Mouse (Mus musculus): ENCODE measurements around the gene Slc35f3. TPM values are rescaled to one million over a fixed set of nuclear protein-coding genes. Genes with fewer than 3 reads are reported as not detected.

Slc35f3 gene
- polyA plus RNA-seq, 1 experiment: not detected

GRCm38 (mm10) chr8:126429635-126430034 lies 131.3 kb downstream of the Slc35f3 start:
- Histone ChIP-seq H3K36me3 (ENCODE audit: control insufficient read depth, insufficient read depth) (peaks cover 45% of the 10 kb centered on the region), H3K27me3 (ENCODE audit: control insufficient read depth, insufficient read depth, insufficient read length) (no peaks in the 10 kb centered on the region)

GRCm38 (mm10) chr8:126433827-126434226 lies 135.5 kb downstream of the Slc35f3 start:
- H3K79me3 ChIP-seq (ENCODE audit: low read depth): no peaks in the 10 kb centered on the region
- no peak for TF ChIP-seq MYOD1 (IDR thresholded peaks at IDR 0.05; ENCODE audit: control insufficient read depth, insufficient read length, low read depth)
- TF ChIP-seq USF1 (IDR thresholded peaks at IDR 0.05; ENCODE audit: low read depth): no peak
- TF ChIP-seq MYOG (IDR thresholded peaks at IDR 0.05; ENCODE audit: control insufficient read depth, extremely low read depth, insufficient read length): no peak
- no peak for TF ChIP-seq FOSL1 (IDR thresholded peaks at IDR 0.05; ENCODE audit: insufficient read depth, low read length, poor library complexity, severe bottlenecking)
- TF ChIP-seq MAX (IDR thresholded peaks at IDR 0.05): no peak
- no peak for TF ChIP-seq CEBPB (IDR thresholded peaks at IDR 0.05; ENCODE audit: low read depth)
- no peak for TF ChIP-seq CTCF (IDR thresholded peaks at IDR 0.05; ENCODE audit: control insufficient read depth, insufficient read depth, insufficient read length)
- no peak overlapping the region for H3ac ChIP-seq (ENCODE audit: control insufficient read depth, insufficient read length, low read depth)
- H3K79me2 ChIP-seq (ENCODE audit: control insufficient read depth, insufficient read depth): no peaks in the 10 kb centered on the region
- no peaks in the 10 kb centered on the region for H3K27me3 ChIP-seq (ENCODE audit: control insufficient read depth, insufficient read depth, insufficient read length)
- peaks cover 19% of the 10 kb centered on the region for H3K36me3 ChIP-seq (ENCODE audit: control insufficient read depth, insufficient read depth)
- H3K4me3 ChIP-seq (ENCODE audit: insufficient read depth, poor library complexity, severe bottlenecking): no peak overlapping the region

More at GRCm38 (mm10) chr8:126429635-126430034, 131.3 kb downstream of the Slc35f3 start:
- TF ChIP-seq MAX (IDR thresholded peaks at IDR 0.05) (no peak), CEBPB (IDR thresholded peaks at IDR 0.05; ENCODE audit: low read depth) (no peak), USF1 (IDR thresholded peaks at IDR 0.05; ENCODE audit: low read depth) (no peak), FOSL1 (IDR thresholded peaks at IDR 0.05; ENCODE audit: insufficient read depth, low read length, poor library complexity, severe bottlenecking) (no peak), MYOD1 (IDR thresholded peaks at IDR 0.05; ENCODE audit: control insufficient read depth, insufficient read length, low read depth) (no peak), MYOG (IDR thresholded peaks at IDR 0.05; ENCODE audit: control insufficient read depth, extremely low read depth, insufficient read length) (no peak), CTCF (IDR thresholded peaks at IDR 0.05; ENCODE audit: control insufficient read depth, insufficient read depth, insufficient read length) (no peak)
- Histone ChIP-seq H3ac (ENCODE audit: control insufficient read depth, insufficient read length, low read depth) (no peak overlapping the region), H3K79me2 (ENCODE audit: control insufficient read depth, insufficient read depth) (no peaks in the 10 kb centered on the region), H3K79me3 (ENCODE audit: low read depth) (no peaks in the 10 kb centered on the region), H3K4me3 (ENCODE audit: insufficient read depth, poor library complexity, severe bottlenecking) (no peak overlapping the region)

GRCm38 (mm10) chr8:126438937-126439336 lies 140.6 kb downstream of the Slc35f3 start:
- H3K4me3 ChIP-seq (ENCODE audit: insufficient read depth, poor library complexity, severe bottlenecking): no peak overlapping the region
- peaks cover 20% of the 10 kb centered on the region for H3K36me3 ChIP-seq (ENCODE audit: control insufficient read depth, insufficient read depth)
- no peak for TF ChIP-seq MYOG (IDR thresholded peaks at IDR 0.05; ENCODE audit: control insufficient read depth, extremely low read depth, insufficient read length)
- no peaks in the 10 kb centered on the region for H3K79me2 ChIP-seq (ENCODE audit: control insufficient read depth, insufficient read depth)
- H3K79me3 ChIP-seq (ENCODE audit: low read depth): no peaks in the 10 kb centered on the region
- H3ac ChIP-seq (ENCODE audit: control insufficient read depth, insufficient read length, low read depth): no peak overlapping the region
- H3K27me3 ChIP-seq (ENCODE audit: control insufficient read depth, insufficient read depth, insufficient read length): no peaks in the 10 kb centered on the region

Other genes with a start within 250 kb of the Slc35f3 start
- gene Coa6, start 124.0 kb downstream of the Slc35f3 start, polyA plus RNA-seq (2012; fragmentation: generic; extraction: Trizol): 37.9 TPM
- 3.9 TPM for gene Tarbp1, start 176.5 kb downstream of the Slc35f3 start, polyA plus RNA-seq (2012; fragmentation: generic; extraction: Trizol)

All from C2C12 (cell line).